Comparison of ENCODE assay signal across 8 mouse cellular contexts in the genomic region with DNA sequence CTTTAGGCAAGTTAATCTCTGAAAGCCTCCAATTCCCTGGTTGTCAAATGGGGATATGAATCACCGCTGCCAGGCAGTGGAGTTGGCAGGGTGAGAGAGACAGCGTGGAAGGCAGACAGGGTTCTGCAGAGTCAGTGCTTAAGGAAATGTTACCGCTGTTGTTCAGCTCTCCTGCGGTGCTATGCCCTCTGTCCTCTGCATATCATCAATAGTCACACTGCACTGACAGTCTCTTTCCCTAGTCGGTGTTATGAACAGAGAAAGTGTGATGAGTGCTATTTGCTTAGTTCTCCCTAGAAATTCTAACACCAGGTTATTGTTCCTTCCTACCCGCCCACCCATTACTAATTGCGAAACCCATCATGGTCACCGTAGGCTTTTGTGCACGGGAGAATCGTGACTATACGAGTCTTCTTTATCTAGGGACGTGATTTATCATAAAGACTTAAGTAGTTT.
A peak's percentile ranks its signal among the peaks of the same experiment; 100 is the strongest.
DNase-seq lines count a peak whose midpoint lies in the region; ATAC-seq and TF ChIP-seq lines count a peak whose summit lies in the region.

No protein-coding gene starts in this region.

- no peak for TF ChIP-seq RAD21 in CH12.LX (IDR thresholded peaks at IDR 0.05; ENCODE audit: low read depth, low read length)

- in situ Hi-C loops in CH12.LX (cut with MboI; ENCODE audit: low pct_ligation_motif_present, low pct_unique_long_range_greater_than_20kb, low sequenced_read_pairs), result loop anchor here (5.0 kb wide), 1 partner anchor 96 kb away; no protein-coding TSS in a partner anchor

- H3K4me2 ChIP-seq in kidney, embryonic 14.5 days (replicated peaks; ENCODE audit: low read depth, low read length), result peak overlapping the region; percentile 29; the same call in 1 of the 2 replicates
- peak overlapping the region; percentile 24 for H3K4me2 ChIP-seq in CH12.LX (ENCODE audit: insufficient read depth, low read depth, poor library complexity, severe bottlenecking)
- peak overlapping the region; percentile 39 for H3K4me2 ChIP-seq in embryonic facial prominence, embryonic 15.5 days (replicated peaks)
- peak overlapping the region; percentile 49 for H3K4me2 ChIP-seq in hindbrain, postnatal 0 days (ENCODE audit: low read depth, low read length)

- no peaks in the 10 kb centered on the region for H3K27me3 ChIP-seq in kidney, embryonic 14.5 days (ENCODE audit: control insufficient read depth, insufficient read depth, low read length)
- no peaks in the 10 kb centered on the region for H3K27me3 ChIP-seq in CH12.LX (replicated peaks)
- no peaks in the 10 kb centered on the region for H3K27me3 ChIP-seq in embryonic facial prominence, embryonic 15.5 days
- H3K27me3 ChIP-seq in hindbrain, postnatal 0 days (ENCODE audit: insufficient read depth, low read length), result no peaks in the 10 kb centered on the region

- 57% methylated on average over 12 of the region's 12 CpGs for WGBS in kidney, embryonic 14.5 days
- 64% methylated on average over 12 of the region's 12 CpGs for WGBS in embryonic facial prominence, embryonic 15.5 days
- WGBS in hindbrain, postnatal 0 days, result 31% methylated on average over 12 of the region's 12 CpGs

- no peaks in the 10 kb centered on the region for H3K36me3 ChIP-seq in kidney, embryonic 14.5 days (ENCODE audit: control insufficient read depth, insufficient read depth, low read length)
- no peaks in the 10 kb centered on the region for H3K36me3 ChIP-seq in CH12.LX (replicated peaks in 1 of 2; ENCODE audit: control insufficient read depth in 1 of 2, insufficient read depth in 1 of 2, low read length in 1 of 2)
- H3K36me3 ChIP-seq in embryonic facial prominence, embryonic 15.5 days, result no peaks in the 10 kb centered on the region
- H3K36me3 ChIP-seq in hindbrain, postnatal 0 days (ENCODE audit: insufficient read depth, low read length), result no peaks in the 10 kb centered on the region

- no peaks in the 10 kb centered on the region for H3K79me2 ChIP-seq in CH12.LX (replicated peaks; ENCODE audit: control insufficient read depth, extremely low read depth, insufficient read depth, poor library complexity, severe bottlenecking)

- dilution Hi-C loops in CH12.LX (cut with MboI; ENCODE audit: extremely low pct_ligation_motif_present, extremely low pct_unique_long_range_greater_than_20kb, low sequenced_read_pairs), result no loop called here

- no peak for TF ChIP-seq CTCF in CH12.LX (conservative IDR thresholded peaks at IDR 0.05 in 1 of 2, IDR thresholded peaks at IDR 0.05 in 1 of 2; ENCODE audit: low read depth in 2 of 2, low read length in 2 of 2)
- TF ChIP-seq CTCF in hindbrain, postnatal 0 days (IDR thresholded peaks at IDR 0.05; ENCODE audit: low read depth), result no peak

- no peak overlapping the region for H3K9ac ChIP-seq in kidney, embryonic 14.5 days (ENCODE audit: low read depth, low read length)
- peak overlapping the region; percentile 49 for H3K9ac ChIP-seq in CH12.LX (ENCODE audit: insufficient read depth, low read depth)
- no peak overlapping the region for H3K9ac ChIP-seq in embryonic facial prominence, embryonic 15.5 days
- H3K9ac ChIP-seq in hindbrain, postnatal 0 days (replicated peaks; ENCODE audit: low read length), result peak overlapping the region; percentile 33; the same call in 1 of the 2 replicates

- DNase-seq in kidney, postnatal 10 days, result no peak
- peak; percentile 52 for DNase-seq in CH12.LX (ENCODE audit: extremely low read depth)
- DNase-seq in hindbrain, postnatal 0 days (ENCODE audit: low spot score), result peak; percentile 16
- peak; percentile 11 for DNase-seq in naive thymus-derived CD4-positive, alpha-beta T cell, adult 2 months (ENCODE audit: low read depth)
- no peak for DNase-seq in embryo, embryonic 11 days
- DNase-seq in ovary, postnatal 36 days (ENCODE audit: low spot score), result no peak

- no peak for TF ChIP-seq POLR2A in CH12.LX (IDR thresholded peaks at IDR 0.05; ENCODE audit: low read depth, low read length)

- 0 out of 2 replicates have a peak, but pooled peaks have one; percentile 10 for TF ChIP-seq EP300 in CH12.LX (IDR thresholded peaks at IDR 0.05; ENCODE audit: low read length)

- H3K27ac ChIP-seq in kidney, embryonic 14.5 days (ENCODE audit: low read depth, low read length), result no peak overlapping the region
- peak overlapping the region; percentile 47 for H3K27ac ChIP-seq in CH12.LX (ENCODE audit: insufficient read depth, low read depth)
- H3K27ac ChIP-seq in embryonic facial prominence, embryonic 15.5 days (replicated peaks), result no peak overlapping the region
- H3K27ac ChIP-seq in hindbrain, postnatal 0 days, result peak overlapping the region; percentile 28; the same call in 1 of the 2 replicates

- no peaks in the 10 kb centered on the region for H3K4me1 ChIP-seq in kidney, embryonic 14.5 days (ENCODE audit: control insufficient read depth, insufficient read depth, low read length)
- H3K4me1 ChIP-seq in CH12.LX (ENCODE audit: control insufficient read depth in 1 of 2, insufficient read depth in 2 of 2), result peaks cover 20 to 29% of the 10 kb centered on the region in 2 experiments
- H3K4me1 ChIP-seq in embryonic facial prominence, embryonic 15.5 days, result 0 out of 2 replicates have a peak, but pooled peaks cover 6% of the 10 kb centered on the region
- 0 out of 2 replicates have a peak, but pooled peaks cover 4% of the 10 kb centered on the region for H3K4me1 ChIP-seq in hindbrain, postnatal 0 days (ENCODE audit: insufficient read depth, low read length)

- H3K4me3 ChIP-seq in kidney, embryonic 14.5 days (ENCODE audit: low read length), result no peak overlapping the region
- H3K4me3 ChIP-seq in CH12.LX (replicated peaks in 1 of 3; ENCODE audit: low read depth in 2 of 3, low read length in 2 of 3, poor library complexity in 1 of 3), result peak overlapping the region in 2 of 3 experiments; percentile 2 to 23
- H3K4me3 ChIP-seq in embryonic facial prominence, embryonic 15.5 days (replicated peaks), result peak overlapping the region; percentile 20
- peak overlapping the region; percentile 24 for H3K4me3 ChIP-seq in hindbrain, postnatal 0 days (ENCODE audit: low read length)

- 0 out of 2 replicates have a peak, but pooled peaks have one; percentile 47 for ATAC-seq in kidney, embryonic 14.5 days (ENCODE audit: low FRiP score, low TSS enrichment)
- ATAC-seq in embryonic facial prominence, embryonic 15.5 days (ENCODE audit: insufficient number of reproducible peaks, low FRiP score, low TSS enrichment, low read depth), result no peak
- peak; percentile 46 for ATAC-seq in hindbrain, postnatal 0 days

- H3K9me3 ChIP-seq in kidney, embryonic 14.5 days (ENCODE audit: control insufficient read depth, low read length), result no peaks in the 10 kb centered on the region
- H3K9me3 ChIP-seq in CH12.LX (replicated peaks; ENCODE audit: low read length), result no peaks in the 10 kb centered on the region
- no peaks in the 10 kb centered on the region for H3K9me3 ChIP-seq in embryonic facial prominence, embryonic 15.5 days (replicated peaks)
- no peaks in the 10 kb centered on the region for H3K9me3 ChIP-seq in hindbrain, postnatal 0 days (ENCODE audit: low read length)

TF ChIP-seq in CH12.LX, 34 proteins besides CTCF, POLR2A, EP300 and RAD21:
- TF ChIP-seq NELFE (IDR thresholded peaks at IDR 0.05; ENCODE audit: low read depth, low read length) (no peak), CHD2 (IDR thresholded peaks at IDR 0.05; ENCODE audit: low read length) (0 out of 2 replicates have a peak, but pooled peaks have one; percentile 44), RCOR1 (conservative IDR thresholded peaks at IDR 0.05; ENCODE audit: low read depth, low read length) (0 out of 2 replicates have a peak, but pooled peaks have one; percentile 14), BHLHE40 (IDR thresholded peaks at IDR 0.05; ENCODE audit: low read depth, low read length) (peak; percentile 94)

Comparison
In these comparisons a context has a peak if more than half of its experiments do, and no peak if none do; other contexts are left out.
1. H3K27ac ChIP-seq: peak in CH12.LX (single experiment) and hindbrain, postnatal 0 days (single experiment); none in kidney, embryonic 14.5 days (single experiment) and embryonic facial prominence, embryonic 15.5 days (single experiment).
2. H3K9ac ChIP-seq: peak in CH12.LX (single experiment) and hindbrain, postnatal 0 days (single experiment); none in kidney, embryonic 14.5 days (single experiment) and embryonic facial prominence, embryonic 15.5 days (single experiment).
3. DNase-seq: peak in CH12.LX (single experiment), hindbrain, postnatal 0 days (single experiment) and naive thymus-derived CD4-positive, alpha-beta T cell, adult 2 months (single experiment); none in kidney, postnatal 10 days (single experiment), embryo, embryonic 11 days (single experiment) and ovary, postnatal 36 days (single experiment).
4. Peak in every context shown above with its lines, with median percentiles within 50 percentile points of each other: H3K4me2 ChIP-seq.